Mouse (Mus musculus) midbrain, embryonic 12.5 days (tissue): ENCODE measurements around the gene Tmem221. TPM values are rescaled to one million over a fixed set of nuclear protein-coding genes. Genes with fewer than 3 reads are reported as not detected.

Experiments
- ATAC-seq: fragments of 200-750 bp; cut with Nextera tagmentation; 2 replicates; pipeline ENCODE4 v1.8.0; 2017; ENCODE audit warnings: low read depth, moderate TSS enrichment, moderate library complexity; ENCODE audit not compliant: low FRiP score
- H3K27ac ChIP-seq: fragments of 300-500 bp; sonication (generic); replicated peaks from 2 replicates; pipeline ENCODE4 v1.5.1; 2016; ENCODE audit warnings: mild to moderate bottlenecking
- H3K27me3 ChIP-seq: fragments of 300-500 bp; sonication (generic); 2 replicates; pipeline ENCODE4 v1.6.1; 2016; ENCODE audit warnings: mild to moderate bottlenecking
- H3K36me3 ChIP-seq: fragments of 300-500 bp; sonication (generic); 2 replicates; pipeline ENCODE4 v1.6.1; 2016
- H3K4me1 ChIP-seq: fragments of 300-500 bp; sonication (generic); 2 replicates; pipeline ENCODE4 v1.6.1; 2016
- H3K4me2 ChIP-seq: fragments of 300-500 bp; sonication (generic); replicated peaks from 2 replicates; pipeline ENCODE4 v1.6.1; 2016; ENCODE audit warnings: mild to moderate bottlenecking, moderate library complexity
- H3K4me3 ChIP-seq: fragments of 300-500 bp; sonication (generic); 2 replicates; pipeline ENCODE4 v1.5.1; 2016; ENCODE audit warnings: mild to moderate bottlenecking
- H3K9ac ChIP-seq: fragments of 300-500 bp; sonication (generic); replicated peaks from 2 replicates; pipeline ENCODE4 v1.6.1; 2016; ENCODE audit warnings: mild to moderate bottlenecking, moderate library complexity
- H3K9me3 ChIP-seq: fragments of 300-500 bp; sonication (generic); 2 replicates; pipeline ENCODE4 v1.6.1; 2016; ENCODE audit warnings: mild to moderate bottlenecking
- WGBS: fragments of 180-500 bp; shearing (Covaris S2); methylation state at CpG from one replicate; pipeline ENCODE4 v1.1.7; 2016; 5-methylcytosine and 5-hydroxymethylcytosine counted together
- polyA plus RNA-seq: library from polyadenylated mRNA; unstranded; fragments of >200 nt; fragmentation: Nextera tagmentation; extraction: Ambion mirVana; gene quantifications from 2 replicates; pipeline ENCODE4 v1.2.1, GENCODE M21; 2016

Gene Tmem221
- polyA plus RNA-seq, 1 experiment from 2014 or later, result 0.14 TPM

DNA sequence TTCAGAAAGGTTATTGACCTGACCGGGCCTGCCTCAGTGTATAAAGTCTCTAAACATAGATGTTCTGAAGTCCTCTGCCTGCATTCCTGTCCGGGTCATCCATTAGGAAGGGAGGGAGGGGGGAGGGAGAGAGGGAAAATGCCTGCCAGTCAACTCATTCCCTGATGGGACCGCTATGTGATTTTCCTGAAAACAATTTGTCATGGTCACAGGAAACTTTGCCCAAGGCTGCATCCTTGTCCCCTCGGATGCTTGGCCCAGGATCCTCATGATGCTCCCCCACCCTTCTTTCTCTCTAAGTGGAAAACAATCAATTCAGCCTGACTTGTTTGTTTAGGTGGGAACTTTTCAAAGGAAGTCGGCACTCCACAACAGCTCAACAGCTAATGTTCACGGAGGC lies 41.9 kb downstream of the Tmem221 start:
- ATAC-seq, result no peak
- Histone ChIP-seq H3K9ac (no peak overlapping the region), H3K4me1 (peaks cover 4% of the 10 kb centered on the region; the same call in 1 of the 2 replicates), H3K4me3 (no peak overlapping the region), H3K27ac (no peak overlapping the region), H3K36me3 (no peaks in the 10 kb centered on the region), H3K4me2 (no peak overlapping the region), H3K9me3 (no peaks in the 10 kb centered on the region), H3K27me3 (peaks cover 8% of the 10 kb centered on the region)
- WGBS, result 28% methylated on average over 6 of the region's 6 CpGs

DNA sequence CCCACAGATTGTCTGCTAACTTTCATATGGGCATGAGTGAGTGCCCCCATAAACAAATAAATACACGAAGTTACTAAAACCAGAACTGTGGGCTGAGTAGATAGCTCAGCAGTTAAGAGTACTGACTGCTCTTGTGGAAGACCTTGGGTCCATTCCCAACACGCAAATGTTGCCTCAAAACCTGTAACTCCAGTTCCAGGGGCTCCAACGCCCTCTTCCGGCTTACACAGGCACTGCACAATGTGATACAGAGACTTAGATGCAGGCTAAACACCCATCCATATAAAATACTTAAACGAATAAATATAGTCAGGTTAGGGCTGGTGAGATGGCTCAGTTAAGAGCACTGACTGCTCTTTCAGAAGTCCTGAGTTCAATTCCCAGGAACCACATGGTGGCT lies 43.6 kb downstream of the Tmem221 start:
- 67% methylated on average over 5 of the region's 5 CpGs for WGBS
- no peak overlapping the region for H3K27ac ChIP-seq
- no peaks in the 10 kb centered on the region for H3K36me3 ChIP-seq
- H3K4me2 ChIP-seq, result no peak overlapping the region
- no peak overlapping the region for H3K4me3 ChIP-seq
- no peak for ATAC-seq
- no peaks in the 10 kb centered on the region for H3K9me3 ChIP-seq
- no peak overlapping the region for H3K9ac ChIP-seq
- H3K4me1 ChIP-seq, result peaks cover 4% of the 10 kb centered on the region; the same call in 1 of the 2 replicates
- peaks cover 20% of the 10 kb centered on the region for H3K27me3 ChIP-seq

DNA sequence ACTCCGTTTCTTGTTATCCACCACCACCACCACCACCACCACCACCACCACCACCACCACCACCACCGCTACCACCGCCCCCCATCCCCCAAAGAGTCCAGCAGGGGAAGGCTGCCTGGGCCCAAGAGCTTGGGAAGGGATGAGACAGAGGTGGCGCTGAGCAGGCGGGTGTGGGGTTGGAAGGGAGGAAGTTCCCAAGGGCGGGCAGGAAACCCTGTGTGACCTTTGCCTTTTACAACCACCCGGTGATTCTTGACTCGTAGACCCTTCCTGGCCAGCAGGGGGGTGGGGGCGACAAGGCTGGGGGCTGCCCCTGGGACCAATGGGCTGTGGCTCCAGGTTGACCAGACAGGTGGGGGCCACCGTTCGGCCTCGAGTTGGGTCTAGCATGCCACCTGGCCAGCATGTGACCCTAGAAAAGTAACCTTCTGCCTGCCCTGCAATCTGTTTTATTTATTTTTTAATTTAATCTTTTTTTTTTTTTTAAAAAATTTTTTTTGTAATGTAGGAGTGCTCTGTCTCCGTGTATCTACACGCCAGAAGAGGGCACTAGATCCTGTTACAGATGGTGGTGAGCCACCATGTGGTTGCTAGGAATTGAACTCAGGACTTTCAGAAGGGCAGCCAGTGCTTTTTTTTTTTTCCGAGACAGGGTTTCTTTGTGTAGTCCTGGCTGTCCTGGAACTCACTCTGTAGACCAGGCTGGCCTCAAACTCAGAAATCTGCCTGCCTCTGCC lies 45.5 kb downstream of the Tmem221 start:
- 76% methylated on average over 15 of the region's 15 CpGs for WGBS
- H3K9ac ChIP-seq, result no peak overlapping the region
- no peak overlapping the region for H3K4me2 ChIP-seq
- no peaks in the 10 kb centered on the region for H3K9me3 ChIP-seq
- H3K27ac ChIP-seq, result no peak overlapping the region
- no peaks in the 10 kb centered on the region for H3K36me3 ChIP-seq
- H3K4me3 ChIP-seq, result no peak overlapping the region
- peaks cover 4% of the 10 kb centered on the region; the same call in 1 of the 2 replicates for H3K4me1 ChIP-seq
- peaks cover 37% of the 10 kb centered on the region for H3K27me3 ChIP-seq
- no peak for ATAC-seq

DNA sequence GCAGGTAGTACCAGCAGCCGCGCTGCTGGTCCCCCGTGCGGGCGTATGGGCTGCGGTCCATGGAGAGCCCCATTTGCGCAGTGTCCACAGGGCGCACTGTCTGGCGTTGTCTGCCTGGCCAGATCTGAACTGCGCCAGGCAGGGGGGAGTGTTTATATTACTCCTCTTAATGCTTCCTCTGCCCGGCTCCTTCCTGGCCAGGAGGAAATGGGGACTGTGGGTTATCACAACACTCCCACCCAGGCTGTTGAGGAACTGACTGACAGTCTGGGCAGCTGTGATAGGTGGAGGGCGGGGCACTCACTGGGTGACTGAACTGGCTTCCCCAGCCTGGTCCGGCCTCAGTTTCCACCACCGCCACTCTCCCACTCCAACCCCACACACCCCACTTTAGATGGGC lies 47.0 kb downstream of the Tmem221 start, which contains the start of gene Plvap:
Gene Plvap, minus strand, starts transcription at position 109 of the 400 bp plus-strand sequence.
- Histone ChIP-seq H3K4me1 (peaks cover 9% of the 10 kb centered on the region), H3K27me3 (peaks cover 52% of the 10 kb centered on the region), H3K4me3 (no peak within 1 kb of the TSS), H3K4me2 (no peak within 1 kb of the TSS), H3K36me3 (no peaks in the 10 kb centered on the region), H3K9ac (no peak within 1 kb of the TSS), H3K27ac (no peak within 1 kb of the TSS), H3K9me3 (no peaks in the 10 kb centered on the region)
- ATAC-seq, result no peak
- 71% methylated on average over 14 of the region's 14 CpGs for WGBS

DNA sequence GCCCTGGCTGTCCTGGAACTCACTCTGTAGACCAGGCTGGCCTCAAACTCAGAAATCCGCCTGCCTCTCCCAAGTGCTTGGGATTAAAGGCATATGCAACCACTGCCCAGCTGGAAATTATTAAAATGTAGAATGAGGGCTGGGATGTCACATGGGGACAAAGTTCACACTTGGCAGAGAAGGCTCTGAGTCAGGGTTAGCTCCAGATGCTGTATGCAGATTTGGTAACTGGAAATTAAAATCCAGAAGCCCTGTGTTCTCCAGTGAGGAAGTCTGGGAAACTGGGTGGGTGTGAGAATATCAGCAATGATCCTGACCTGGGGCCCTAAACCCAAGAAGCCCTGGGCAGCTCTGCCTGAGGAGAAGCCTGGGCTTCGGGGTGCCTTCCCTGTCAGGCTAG lies 49.4 kb downstream of the Tmem221 start:
- peaks cover 9% of the 10 kb centered on the region for H3K4me1 ChIP-seq
- peaks cover 74% of the 10 kb centered on the region for H3K27me3 ChIP-seq
- H3K9ac ChIP-seq, result no peak overlapping the region
- no peak overlapping the region for H3K27ac ChIP-seq
- no peaks in the 10 kb centered on the region for H3K36me3 ChIP-seq
- no peak overlapping the region for H3K4me2 ChIP-seq
- 65% methylated on average over 2 of the region's 2 CpGs for WGBS
- no peak overlapping the region for H3K4me3 ChIP-seq
- ATAC-seq, result no peak
- no peaks in the 10 kb centered on the region for H3K9me3 ChIP-seq

DNA sequence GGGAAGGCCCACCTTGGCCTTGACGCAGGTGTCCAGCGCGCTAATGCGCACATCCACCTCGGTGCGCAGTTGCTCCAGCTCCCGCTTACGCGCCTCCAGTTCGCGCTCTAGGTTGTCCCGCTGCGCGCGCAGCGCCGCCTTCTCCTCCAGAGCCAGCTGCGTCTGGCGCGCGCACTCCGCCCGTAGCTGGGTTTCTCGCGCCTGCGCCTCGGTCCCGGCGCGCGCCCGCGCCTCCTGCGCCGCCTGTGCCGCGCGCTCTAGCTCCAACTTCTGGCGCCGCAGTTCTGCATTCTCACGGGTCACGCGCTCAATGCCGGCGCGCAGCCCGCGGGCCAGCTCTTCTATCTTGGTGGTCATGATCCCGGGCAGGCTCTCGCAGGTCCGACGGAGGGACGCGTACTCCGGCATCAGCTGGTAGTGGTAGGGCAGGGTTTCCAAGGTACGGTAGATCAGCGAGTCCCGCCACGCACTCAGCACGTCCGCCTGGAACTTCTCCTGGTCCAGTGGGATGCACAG lies 51.0 kb downstream of the Tmem221 start:
- Histone ChIP-seq H3K4me3 (peak overlapping the region; percentile 39), H3K4me2 (peak overlapping the region; percentile 56), H3K9ac (no peak overlapping the region), H3K27ac (no peak overlapping the region), H3K27me3 (peaks cover 75% of the 10 kb centered on the region), H3K36me3 (no peaks in the 10 kb centered on the region), H3K9me3 (no peaks in the 10 kb centered on the region), H3K4me1 (peaks cover 9% of the 10 kb centered on the region)
- peak; percentile 59 for ATAC-seq
- WGBS, result under 1% methylated on average over 61 of the region's 61 CpGs

DNA sequence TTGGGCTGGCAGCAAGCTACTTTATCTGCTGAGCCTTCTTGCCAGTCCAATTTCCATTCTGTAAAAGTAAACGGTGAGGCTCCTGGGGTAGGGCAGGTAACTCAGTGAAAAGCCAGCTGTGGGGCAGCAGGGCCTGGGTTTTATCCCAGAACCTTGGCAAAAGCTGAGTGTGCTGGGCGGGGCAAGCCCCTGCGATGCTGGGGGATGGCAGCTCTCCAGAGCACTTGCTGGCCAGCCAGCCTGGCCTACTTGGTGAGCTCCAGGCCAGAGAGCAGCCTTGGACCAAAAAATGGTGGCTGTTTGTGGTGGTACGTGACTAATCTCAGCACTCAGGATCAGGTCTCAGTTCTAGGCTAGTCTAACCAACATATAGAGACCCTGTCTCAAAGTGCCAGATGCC lies 52.7 kb downstream of the Tmem221 start:
- H3K36me3 ChIP-seq, result no peaks in the 10 kb centered on the region
- no peak overlapping the region for H3K9ac ChIP-seq
- WGBS, result 81% methylated on average over 4 of the region's 4 CpGs
- no peak for ATAC-seq
- peaks cover 65% of the 10 kb centered on the region for H3K27me3 ChIP-seq
- H3K9me3 ChIP-seq, result no peaks in the 10 kb centered on the region
- peaks cover 9% of the 10 kb centered on the region for H3K4me1 ChIP-seq
- no peak overlapping the region for H3K4me3 ChIP-seq
- H3K4me2 ChIP-seq, result no peak overlapping the region
- no peak overlapping the region for H3K27ac ChIP-seq

DNA sequence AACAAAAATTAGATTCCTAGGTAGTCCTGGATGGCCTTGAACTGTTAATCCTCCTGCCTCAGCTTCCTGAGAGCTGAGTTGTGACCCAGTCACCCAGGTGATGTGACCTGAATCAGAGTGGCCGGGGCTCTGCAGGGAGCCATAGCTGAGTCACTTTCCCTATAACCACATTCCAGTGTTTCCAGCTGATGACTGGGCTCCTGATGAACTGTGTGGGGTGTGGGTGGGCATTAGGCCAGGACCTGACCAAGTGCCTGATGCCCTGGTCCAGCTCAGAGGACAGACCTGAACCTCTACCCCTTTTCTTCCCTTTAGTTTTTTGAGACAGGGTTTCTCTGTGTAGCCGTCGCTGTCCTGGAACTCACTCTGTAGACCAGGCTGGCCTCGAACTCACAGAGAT lies 53.3 kb downstream of the Tmem221 start:
- Histone ChIP-seq H3K27ac (no peak overlapping the region), H3K9ac (no peak overlapping the region), H3K27me3 (peaks cover 59% of the 10 kb centered on the region), H3K4me3 (no peak overlapping the region), H3K4me1 (peaks cover 9% of the 10 kb centered on the region), H3K4me2 (no peak overlapping the region), H3K36me3 (no peaks in the 10 kb centered on the region), H3K9me3 (no peaks in the 10 kb centered on the region)
- WGBS, result 96% methylated on average over 4 of the region's 4 CpGs
- no peak for ATAC-seq

DNA sequence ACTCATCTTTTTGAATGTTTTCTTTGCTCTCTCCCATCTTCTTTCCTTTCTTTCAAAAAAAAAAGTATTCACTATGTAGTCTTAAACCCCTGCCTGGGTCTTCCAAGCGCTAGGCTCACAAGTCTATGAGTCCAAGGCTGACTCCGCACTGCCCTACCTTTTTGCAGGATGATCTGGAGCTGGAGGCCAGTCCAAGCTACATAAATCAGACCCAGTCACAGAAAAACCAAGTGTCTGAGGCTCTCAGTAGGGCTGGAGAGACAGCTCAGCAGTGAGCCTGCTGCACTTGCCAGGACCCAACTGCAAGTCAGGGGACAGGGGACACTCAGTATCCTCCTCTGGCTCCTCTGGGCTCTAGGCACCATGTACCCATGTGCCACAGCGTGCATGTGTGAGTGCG lies 54.3 kb downstream of the Tmem221 start:
- Histone ChIP-seq H3K4me2 (no peak overlapping the region), H3K27me3 (peaks cover 49% of the 10 kb centered on the region), H3K27ac (no peak overlapping the region), H3K4me3 (no peak overlapping the region), H3K36me3 (no peaks in the 10 kb centered on the region), H3K9me3 (no peaks in the 10 kb centered on the region), H3K9ac (no peak overlapping the region), H3K4me1 (peaks cover 9% of the 10 kb centered on the region)
- no peak for ATAC-seq
- 83% methylated on average over 4 of the region's 4 CpGs for WGBS

Other genes starting within 250 kb of the Tmem221 start
- gene Use1, start 192.0 kb downstream of the Tmem221 start, polyA plus RNA-seq, result 75.8 and 82.5 TPM in 2 replicates
- gene Ocel1, start 187.6 kb downstream of the Tmem221 start, polyA plus RNA-seq, result 4.5 and 6.3 TPM in 2 replicates
- gene Nr2f6, start 176.9 kb downstream of the Tmem221 start, polyA plus RNA-seq, result 54.4 and 58.5 TPM in 2 replicates
- 5.6 and 5.9 TPM in 2 replicates for gene Ushbp1, start 163.1 kb downstream of the Tmem221 start, polyA plus RNA-seq
- gene Babam1, start 162.0 kb downstream of the Tmem221 start, polyA plus RNA-seq, result 91.7 and 102 TPM in 2 replicates
- gene Ankle1, start 152.9 kb downstream of the Tmem221 start, polyA plus RNA-seq, result 34.8 and 39.1 TPM in 2 replicates
- gene Abhd8, start 95.2 kb downstream of the Tmem221 start, polyA plus RNA-seq, result 109 and 111 TPM in 2 replicates
- 235 and 245 TPM in 2 replicates for gene Mrpl34, start 93.9 kb downstream of the Tmem221 start, polyA plus RNA-seq
- gene Dda1, start 89.7 kb downstream of the Tmem221 start, polyA plus RNA-seq, result 145 and 152 TPM in 2 replicates
- 14.2 and 18.7 TPM in 2 replicates for gene Ano8, start 72.9 kb downstream of the Tmem221 start, polyA plus RNA-seq
- gene Gtpbp3, start 70.8 kb downstream of the Tmem221 start, polyA plus RNA-seq, result 15.5 and 18.3 TPM in 2 replicates
- gene Plvap, start 47.1 kb downstream of the Tmem221 start, polyA plus RNA-seq, result 26.9 and 29.5 TPM in 2 replicates
- gene Ccdc194, start 33.2 kb downstream of the Tmem221 start, polyA plus RNA-seq, result 0.13 and 0.41 TPM in 2 replicates
- gene Bst2, start 21.4 kb downstream of the Tmem221 start, polyA plus RNA-seq, result 13.1 and 14.5 TPM in 2 replicates
- gene Mvb12a, start 15.9 kb downstream of the Tmem221 start, polyA plus RNA-seq, result 54.0 and 57.0 TPM in 2 replicates
- gene Nxnl1, start 7.7 kb upstream of the Tmem221 start, polyA plus RNA-seq, result not detected in 2 replicates
- gene Slc27a1, start 10.0 kb upstream of the Tmem221 start, polyA plus RNA-seq, result 38.4 and 44.4 TPM in 2 replicates
- 215 and 216 TPM in 2 replicates for gene Pgls, start 33.3 kb upstream of the Tmem221 start, polyA plus RNA-seq
- gene Fam129c, start 38.8 kb upstream of the Tmem221 start, polyA plus RNA-seq, result 6.5 and 6.9 TPM in 2 replicates
- 52.1 and 56.2 TPM in 2 replicates for gene Colgalt1, start 52.1 kb upstream of the Tmem221 start, polyA plus RNA-seq
- 12.8 and 16.9 TPM in 2 replicates for gene Unc13a, start 112.9 kb upstream of the Tmem221 start, polyA plus RNA-seq
- 3.3 and 3.4 TPM in 2 replicates for gene Jak3, start 117.4 kb upstream of the Tmem221 start, polyA plus RNA-seq
- not detected in 2 replicates for gene Insl3, start 130.3 kb upstream of the Tmem221 start, polyA plus RNA-seq
- gene B3gnt3, start 142.9 kb upstream of the Tmem221 start, polyA plus RNA-seq, result 0.55 and 0.66 TPM in 2 replicates
- 39.2 and 43.7 TPM in 2 replicates for gene Fcho1, start 166.8 kb upstream of the Tmem221 start, polyA plus RNA-seq